Mouse (Mus musculus) lung, adult 2 months (tissue): ENCODE data around the gene Col4a6. TPM values are rescaled to one million over a fixed set of nuclear protein-coding genes. Genes with fewer than 3 reads are reported as not detected.

ENCODE experiments used
- DNase-seq: peaks from one replicate; pipeline ENCODE4 v3.0.0; 2022
- H3K4me1 ChIP-seq: fragments of 200-500 bp; 2 replicates; pipeline ENCODE4 v1.6.1; 2011; ENCODE audit warnings: low read length; ENCODE audit not compliant: control insufficient read depth, insufficient read depth
- H3K4me3 ChIP-seq: fragments of 200-500 bp; replicated peaks from 2 replicates; pipeline ENCODE3; 2011; ENCODE audit warnings: low read depth, mild to moderate bottlenecking, control low read depth, low read length; ENCODE audit errors: extremely low read depth
- CTCF ChIP-seq: fragments of 200-500 bp; IDR thresholded peaks from 2 replicates; pipeline ENCODE4 v1.5.1; 2011; ENCODE audit warnings: mild to moderate bottlenecking, low read length, control low read depth; ENCODE audit not compliant: insufficient read depth
- POLR2A ChIP-seq: fragments of 200-500 bp; IDR thresholded peaks from 2 replicates; pipeline ENCODE4 v1.6.1; 2011; ENCODE audit warnings: low read depth, mild to moderate bottlenecking, control low read depth, low read length, borderline replicate concordance; ENCODE audit errors: extremely low read depth
- WGBS: fragments of 180-500 bp; shearing (Covaris S2); methylation state at CpG from one replicate; pipeline ENCODE4 v1.1.7; 2018; 5-methylcytosine and 5-hydroxymethylcytosine counted together
- polyA plus RNA-seq: library from polyadenylated mRNA; depleted of rRNA; stranded (reverse); fragments of >200 nt; gene quantifications from 2 replicates; pipeline ENCODE4 v1.2.3, GENCODE M21; 2012

Col4a6 gene
- polyA plus RNA-seq, 1 experiment = 7.3 TPM

DNA sequence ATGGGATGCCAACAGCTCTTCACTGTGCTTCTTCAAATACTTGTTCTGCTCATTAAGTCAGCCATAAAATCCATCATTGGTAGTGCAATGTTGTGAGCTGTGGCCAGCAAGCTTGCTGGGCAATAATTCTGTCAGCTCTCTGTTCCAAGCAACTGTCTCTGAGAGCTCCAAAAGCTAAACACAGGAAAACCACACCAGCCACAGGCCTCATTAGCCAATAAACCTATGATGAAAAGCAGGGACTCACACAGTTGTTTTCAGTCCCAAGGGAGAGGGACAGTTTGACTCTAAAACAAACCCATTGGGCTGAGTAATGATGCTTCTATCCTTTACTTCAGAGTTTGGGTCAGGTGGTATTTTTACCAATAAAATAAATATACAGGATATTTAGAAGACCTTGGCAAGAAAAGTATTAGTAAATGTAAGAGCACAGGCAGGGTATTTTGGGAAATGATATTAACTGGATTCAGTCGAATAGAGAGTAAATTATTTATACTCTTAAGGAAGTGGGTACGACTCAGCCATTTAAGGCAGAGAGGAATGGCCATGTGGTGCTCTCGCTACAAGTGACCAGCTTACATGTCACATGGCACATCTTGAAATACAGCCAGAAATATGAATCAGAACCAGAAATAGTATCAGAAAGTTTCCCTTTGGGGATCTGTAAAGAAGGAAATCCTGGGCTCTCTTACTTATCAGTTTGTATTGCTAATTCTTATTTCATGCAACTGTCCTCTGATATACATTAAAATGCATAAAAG is 181.0 kb downstream of the Col4a6 start:
- WGBS = 57% methylated on average over 3 of the region's 3 CpGs
- TF ChIP-seq POLR2A = no peak
- no peak for TF ChIP-seq CTCF
- Histone ChIP-seq H3K4me1 (no peaks in the 10 kb centered on the region; the same call in 1 of the 2 replicates), H3K4me3 (no peak overlapping the region)
- no peak for DNase-seq

DNA sequence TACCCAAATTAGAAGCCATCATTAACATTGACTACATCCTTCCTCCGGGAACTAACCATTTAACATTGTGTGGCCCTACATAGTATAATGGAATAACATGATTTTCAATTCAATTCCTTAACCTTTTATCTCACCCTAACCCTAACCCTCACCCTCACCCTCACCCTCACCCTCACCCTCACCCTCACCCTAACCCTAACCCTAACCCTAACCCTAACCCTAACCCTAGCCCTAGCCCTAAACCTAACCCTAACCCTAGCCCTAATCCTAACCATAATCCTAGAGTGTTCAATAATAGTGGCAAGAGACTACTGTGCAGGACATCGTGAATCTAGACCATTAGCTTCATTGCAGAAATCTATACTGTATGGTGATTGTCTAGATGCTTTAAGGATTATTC is 197.5 kb downstream of the Col4a6 start:
- no peak for DNase-seq
- Histone ChIP-seq H3K4me1 (no peaks in the 10 kb centered on the region), H3K4me3 (no peak overlapping the region)
- TF ChIP-seq POLR2A = no peak
- TF ChIP-seq CTCF = no peak
- WGBS = 87% methylated on average over 2 of the region's 2 CpGs

DNA sequence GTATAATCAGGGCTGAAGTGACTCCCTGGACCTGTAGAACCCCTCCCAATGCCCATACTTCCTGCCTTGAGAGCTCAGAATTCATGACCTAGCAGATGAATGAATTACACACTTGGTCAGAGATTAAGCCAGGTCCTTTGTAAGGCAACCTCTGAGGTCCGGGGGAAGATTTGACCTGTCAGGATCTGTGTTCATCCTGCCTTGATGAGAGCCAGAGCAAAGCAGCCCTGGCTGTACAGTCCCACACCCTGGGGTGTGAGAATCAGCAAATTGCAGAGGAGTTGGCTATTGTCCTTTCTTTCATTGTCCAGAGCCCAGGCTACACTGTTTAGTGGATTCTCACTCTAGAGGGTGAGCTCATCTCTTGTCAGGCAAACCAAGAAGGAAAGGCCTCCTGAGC is 207.9 kb downstream of the Col4a6 start:
- 65% methylated on average over 1 of the region's 1 CpGs for WGBS
- no peak overlapping the region for H3K4me3 ChIP-seq
- TF ChIP-seq CTCF = no peak
- no peaks in the 10 kb centered on the region for H3K4me1 ChIP-seq
- no peak for DNase-seq

DNA sequence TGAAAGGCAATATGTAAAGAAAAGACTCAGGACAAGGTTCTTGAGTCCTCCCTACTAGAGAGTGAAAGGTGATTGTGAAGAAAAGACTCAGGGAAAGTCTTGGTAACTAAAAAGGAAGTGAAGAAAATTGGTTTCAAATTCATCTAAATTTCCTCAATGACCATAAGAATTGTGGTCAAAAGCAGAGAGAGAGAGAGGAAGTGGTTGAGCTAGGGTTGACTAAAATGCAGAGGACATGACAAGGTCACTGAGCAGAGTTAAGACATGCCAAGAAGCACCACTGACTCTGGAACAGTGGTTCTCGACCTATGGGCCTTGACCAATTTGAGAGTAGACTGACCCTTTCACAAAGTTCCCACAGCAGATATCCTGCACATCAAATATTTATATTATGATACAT is 224.2 kb downstream of the Col4a6 start:
- WGBS = 41% methylated on average over 1 of the region's 1 CpGs
- Histone ChIP-seq H3K4me3 (no peak overlapping the region), H3K4me1 (no peaks in the 10 kb centered on the region)
- TF ChIP-seq POLR2A (no peak), CTCF (no peak)
- no peak for DNase-seq

DNA sequence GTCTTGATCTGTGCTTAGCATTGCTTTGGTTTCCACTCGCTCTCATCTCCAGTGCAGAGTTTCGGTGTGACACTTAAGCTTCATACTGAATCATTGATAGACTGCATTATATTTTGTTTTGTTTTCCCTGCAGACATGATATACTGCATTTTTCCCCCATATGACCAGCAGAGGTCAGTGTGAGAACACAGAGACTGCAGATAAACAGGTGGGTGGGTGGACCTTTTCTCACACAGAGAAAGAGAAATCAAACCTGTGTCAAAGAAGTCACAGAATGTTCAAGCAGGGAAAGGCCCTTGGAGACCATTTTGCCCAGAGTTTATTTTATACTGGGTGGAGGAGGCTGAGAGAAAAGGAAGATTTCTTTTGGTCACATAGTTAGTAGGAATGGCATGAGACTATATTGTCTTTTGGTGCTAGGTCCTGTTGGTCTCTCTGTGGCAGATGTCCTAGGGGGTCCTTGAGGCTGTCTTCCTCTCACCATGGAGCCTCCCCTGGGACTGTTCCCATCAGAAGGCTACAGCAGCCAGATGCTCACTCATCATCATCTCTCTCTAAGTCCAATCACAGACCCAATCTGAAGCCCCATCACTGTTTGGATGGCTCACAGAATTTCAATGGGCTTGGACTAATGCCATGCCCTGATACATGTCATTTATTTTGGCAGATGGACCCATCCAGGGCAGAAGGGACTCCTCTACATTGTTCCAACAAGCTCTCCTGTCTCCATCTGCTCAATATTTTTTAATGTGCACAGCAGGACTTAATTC is 237.1 kb downstream of the Col4a6 start:
- TF ChIP-seq POLR2A = no peak
- TF ChIP-seq CTCF = no peak
- H3K4me3 ChIP-seq = no peak overlapping the region
- 60% methylated on average over 2 of the region's 2 CpGs for WGBS
- H3K4me1 ChIP-seq = no peaks in the 10 kb centered on the region
- no peak for DNase-seq

DNA sequence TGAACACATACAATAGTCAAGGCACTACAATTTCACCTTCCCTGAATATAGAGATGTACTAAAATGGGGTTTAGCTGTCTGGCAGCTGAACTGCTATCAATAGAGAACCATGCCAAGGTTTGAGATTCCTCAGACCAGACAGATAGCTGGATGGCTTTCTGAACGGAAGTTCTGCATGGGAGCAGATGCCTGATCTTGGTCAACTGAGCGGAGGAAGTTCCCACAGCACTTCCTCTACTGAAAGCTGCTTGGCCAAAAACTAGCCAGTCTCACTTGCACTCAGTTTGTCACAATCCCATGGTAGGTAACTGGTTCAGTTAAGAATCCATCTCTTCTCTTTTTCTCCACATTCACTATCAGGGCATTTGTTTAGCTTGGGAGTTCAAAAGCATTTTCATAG is 245.7 kb downstream of the Col4a6 start:
- TF ChIP-seq POLR2A = no peak
- TF ChIP-seq CTCF = no peak
- DNase-seq = no peak
- Histone ChIP-seq H3K4me3 (no peak overlapping the region), H3K4me1 (no peaks in the 10 kb centered on the region)
- 81% methylated on average over 2 of the region's 2 CpGs for WGBS

DNA sequence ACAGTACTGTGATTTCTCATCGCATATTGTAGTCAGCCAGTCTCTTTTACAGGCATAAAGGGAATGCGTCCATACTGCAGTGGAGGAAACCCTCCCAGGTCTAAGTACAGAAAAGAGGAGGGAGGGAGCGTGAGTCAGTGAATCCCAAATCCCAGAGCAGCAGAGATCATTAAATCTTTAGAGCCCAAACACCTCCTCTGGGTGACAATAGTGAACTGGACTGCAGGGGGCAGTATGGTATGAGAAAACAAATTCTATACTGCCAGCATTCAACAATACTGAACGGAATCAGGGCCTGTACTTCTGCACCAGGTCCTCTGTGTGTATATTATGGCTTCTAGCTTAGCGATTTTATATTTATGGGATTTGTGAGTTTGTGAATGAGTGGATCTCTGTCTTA is 261.1 kb downstream of the Col4a6 start:
- TF ChIP-seq POLR2A (no peak), CTCF (no peak)
- H3K4me3 ChIP-seq = no peak overlapping the region
- WGBS = 50% methylated on average over 5 of the region's 5 CpGs
- peak; percentile 3 for DNase-seq
- no peaks in the 10 kb centered on the region for H3K4me1 ChIP-seq

DNA sequence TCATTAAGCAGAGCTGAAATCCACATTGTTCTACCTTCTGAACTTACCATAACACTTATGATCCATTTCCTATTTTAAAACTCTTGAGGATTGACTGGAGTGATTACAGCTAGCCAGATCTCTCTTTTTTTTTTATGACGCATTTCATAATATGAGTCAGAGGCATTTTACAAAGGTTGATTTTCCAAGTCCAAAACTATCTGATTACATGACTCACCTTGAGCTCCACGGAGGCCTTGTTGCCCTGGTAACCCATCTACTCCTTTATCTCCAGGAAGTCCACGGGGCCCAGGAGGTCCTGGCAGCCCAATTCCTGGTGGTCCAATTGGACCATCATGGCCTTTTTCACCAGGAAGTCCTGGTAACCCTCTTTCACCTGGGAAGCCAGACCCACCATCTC is 274.9 kb downstream of the Col4a6 start:
- no peak overlapping the region for H3K4me3 ChIP-seq
- 61% methylated on average over 3 of the region's 3 CpGs for WGBS
- H3K4me1 ChIP-seq = no peaks in the 10 kb centered on the region
- TF ChIP-seq CTCF = no peak
- TF ChIP-seq POLR2A = no peak
- no peak for DNase-seq

DNA sequence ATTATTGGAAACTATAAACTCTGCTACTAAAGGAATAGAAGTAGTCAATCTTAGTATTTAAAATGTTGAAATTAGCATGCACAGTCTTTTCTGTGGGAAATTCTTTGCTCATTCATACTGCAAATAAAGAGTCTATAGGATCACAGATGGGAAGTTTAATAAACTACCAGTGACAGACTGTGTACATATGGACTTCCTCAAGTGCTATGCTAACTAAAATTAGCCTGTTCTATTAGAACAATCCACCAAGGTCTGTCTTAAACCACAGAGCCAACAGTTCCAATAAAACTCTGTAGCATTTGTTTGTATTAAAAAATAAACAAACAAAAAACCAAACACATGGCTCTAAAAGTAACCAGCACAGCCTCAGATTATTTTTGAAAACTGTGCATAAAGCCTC is 278.8 kb downstream of the Col4a6 start:
- TF ChIP-seq CTCF (no peak), POLR2A (no peak)
- DNase-seq = no peak
- H3K4me3 ChIP-seq = no peak overlapping the region
- no peaks in the 10 kb centered on the region for H3K4me1 ChIP-seq

DNA sequence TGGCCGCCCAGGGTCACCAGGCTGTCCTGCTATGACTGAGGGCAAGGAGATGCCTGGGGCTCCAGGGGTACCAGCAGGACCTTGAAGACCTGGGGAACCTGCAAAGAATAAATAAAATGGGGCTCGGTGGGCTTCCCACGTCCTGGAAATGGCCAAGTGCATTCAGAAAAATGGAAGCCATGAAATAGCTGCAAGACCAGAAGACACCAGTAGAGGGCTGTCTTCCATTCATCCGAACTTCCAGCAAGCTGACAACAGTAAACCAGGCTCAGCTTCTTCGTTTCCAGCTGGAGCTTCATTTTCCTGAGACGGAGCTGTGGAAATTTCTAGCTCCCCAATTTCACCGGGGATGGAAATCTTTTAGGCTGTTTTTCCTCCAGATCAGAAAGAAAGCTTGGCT is 298.5 kb downstream of the Col4a6 start:
- WGBS = 38% methylated on average over 7 of the region's 7 CpGs
- no peak overlapping the region for H3K4me3 ChIP-seq
- no peak for TF ChIP-seq CTCF
- TF ChIP-seq POLR2A = no peak
- no peaks in the 10 kb centered on the region for H3K4me1 ChIP-seq
- no peak for DNase-seq

DNA sequence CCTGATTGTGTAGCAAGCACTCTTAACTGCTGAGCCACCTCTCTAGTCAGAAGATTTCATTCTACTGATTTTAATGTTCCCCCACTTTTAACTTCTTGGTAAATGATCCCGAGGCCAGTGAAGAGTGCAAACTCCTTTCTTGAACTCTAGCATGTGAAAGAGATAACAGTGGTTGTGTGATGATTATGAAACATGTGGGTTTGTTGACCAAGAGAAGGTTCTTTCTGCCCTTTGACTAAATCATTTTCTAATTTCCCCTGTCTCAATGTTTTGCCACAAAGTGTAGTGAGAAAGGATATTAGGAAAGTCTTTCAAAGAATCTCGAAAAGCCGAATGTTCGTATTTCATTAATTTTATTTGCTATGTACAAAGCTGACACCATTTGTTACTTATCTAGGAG is 308.8 kb downstream of the Col4a6 start:
- 88% methylated on average over 4 of the region's 4 CpGs for WGBS
- Histone ChIP-seq H3K4me1 (no peaks in the 10 kb centered on the region), H3K4me3 (no peak overlapping the region)
- no peak for DNase-seq
- TF ChIP-seq CTCF (no peak), POLR2A (no peak)
